Mouse (Mus musculus) left cerebral cortex, adult 2 months (tissue): ENCODE data around the gene A530032D15Rik. TPM values are rescaled to one million over a fixed set of nuclear protein-coding genes. Genes with fewer than 3 reads are reported as not detected.
"Not testable (repeated sequence)": the region's sequence is repeated elsewhere in the genome, so short reads cannot be mapped to it uniquely, and the experiment has no call there.

ENCODE experiments used
- DNase-seq, 2 experiments: peaks; one replicate each; pipeline ENCODE4 v3.0.0; 2021 to 2022; ENCODE audit warnings: low spot score in 2 of 2, mixed read lengths in 1 of 2; ENCODE audit errors: extremely low spot score in 1 of 2
- H3K27ac ChIP-seq: fragments of 200-600 bp; 2 replicates; pipeline ENCODE4 v1.8.1; 2022
- H3K4me3 ChIP-seq: fragments of 200-600 bp; 2 replicates; pipeline ENCODE4 v1.8.1; 2022
- CTCF ChIP-seq: fragments of 200-600 bp; IDR thresholded peaks from 2 replicates; pipeline ENCODE4 v1.8.1; 2022; ENCODE audit warnings: antibody characterized with exemption, mild to moderate bottlenecking, moderate library complexity
- intact Hi-C: fragments of 180-260 bp; cut with DNase I; formaldehyde crosslinking; loops from one replicate; pipeline ENCODE4 v1.15.1; 2025
- long read RNA-seq, 2 experiments: library from polyadenylated mRNA; stranded (forward); transcript quantifications; one replicate each; pipeline ENCODE4 v2.0.0; 2021; ENCODE audit warnings: borderline mapping rate in 2 of 2
- total RNA-seq, 2 experiments: library from RNA; stranded (reverse); gene quantifications; 2 replicates each; pipeline ENCODE4 v1.2.3; 2021

The A530032D15Rik gene
- not detected for total RNA-seq
- long read RNA-seq, experiment 1 = 0 reads
- long read RNA-seq, experiment 2 = 0 reads

DNA sequence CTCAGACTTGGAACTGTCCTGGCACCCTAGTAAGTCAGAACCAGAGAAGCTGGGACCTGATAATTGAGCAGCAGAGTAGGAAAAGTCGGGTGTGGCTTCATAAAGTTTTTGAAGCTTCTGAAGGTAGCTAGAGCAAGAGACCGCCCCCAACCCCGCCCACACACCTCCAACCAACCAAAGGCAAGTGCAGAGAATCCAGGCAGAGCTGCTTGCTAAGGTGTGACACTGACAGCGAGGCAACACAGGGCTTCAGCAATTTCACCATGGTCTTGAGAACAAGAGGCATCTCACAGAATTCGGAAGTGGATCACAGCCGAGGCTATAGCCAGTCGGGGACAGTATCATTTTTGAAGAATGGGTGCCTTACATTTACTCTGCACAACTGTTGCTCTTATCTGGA lies at the start of gene A530032D15Rik:
Gene A530032D15Rik, minus strand, starts transcription at position 101 of the 400 bp plus-strand sequence.
- H3K27ac ChIP-seq, DNase-seq, H3K4me3 ChIP-seq, intact Hi-C loops: not testable (repeated sequence)

DNA sequence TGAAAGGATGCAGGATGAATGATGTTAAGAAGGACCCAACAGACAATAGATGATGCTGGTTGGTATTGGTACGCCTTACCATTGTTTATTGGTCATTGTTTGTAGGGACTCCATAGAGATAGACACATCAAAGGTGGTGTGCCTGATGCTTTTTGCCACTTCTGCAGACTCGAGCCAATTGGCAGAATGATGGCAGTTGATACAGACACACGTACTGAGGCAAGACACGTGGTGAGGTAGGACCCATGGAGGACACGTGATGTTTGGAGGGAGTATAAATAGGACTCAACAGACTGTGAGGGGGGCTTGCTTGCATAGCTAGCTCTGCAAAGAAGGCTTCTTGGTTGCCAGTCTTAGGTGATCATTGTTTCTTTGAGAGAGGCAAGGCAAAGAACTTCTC lies 45.5 kb upstream of the A530032D15Rik start:
- DNase-seq, H3K27ac ChIP-seq, H3K4me3 ChIP-seq, intact Hi-C loops: not testable (repeated sequence)

DNA sequence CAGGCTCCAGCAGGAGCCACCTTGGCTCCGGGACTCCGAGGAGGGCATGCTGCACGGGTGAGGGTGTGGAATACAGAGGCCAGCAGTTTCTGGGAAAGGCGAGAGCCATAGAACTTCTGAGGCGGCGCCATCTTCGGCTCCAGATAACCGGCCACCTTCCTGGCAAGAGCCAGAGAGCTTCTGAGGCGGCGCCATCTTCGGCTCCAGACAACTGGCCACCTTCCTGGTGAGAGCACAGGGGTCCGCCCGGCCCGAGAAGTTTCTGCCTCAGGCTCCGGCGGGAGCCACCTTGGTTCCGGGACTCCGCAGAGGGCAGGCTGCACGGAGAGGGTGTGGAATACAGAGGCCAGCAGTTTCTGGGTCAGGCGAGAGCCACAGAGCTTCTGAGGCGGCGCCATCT lies 24.0 kb upstream of the A530032D15Rik start:
- H3K27ac ChIP-seq, DNase-seq, intact Hi-C loops: not testable (repeated sequence)

DNA sequence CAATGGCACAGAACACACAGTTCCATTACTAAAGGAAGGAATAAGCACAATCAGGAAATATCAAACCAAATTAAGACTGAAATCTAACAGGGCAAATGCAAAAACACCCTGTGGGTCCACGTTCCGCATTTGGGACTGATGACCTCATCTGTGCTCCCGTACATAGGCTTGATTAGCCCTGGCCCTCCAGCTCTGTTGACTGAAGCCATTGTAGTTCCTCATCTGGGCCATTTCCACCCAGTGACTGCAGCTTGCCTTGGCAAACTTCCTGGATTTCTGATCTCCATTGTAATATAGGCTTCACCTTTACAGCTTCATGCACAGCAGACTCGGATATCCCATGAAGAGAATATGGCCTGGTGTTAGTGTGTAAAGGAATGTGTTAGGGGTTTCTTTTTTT lies 12.2 kb upstream of the A530032D15Rik start:
- H3K4me3 ChIP-seq, intact Hi-C loops, DNase-seq: not testable (repeated sequence)

More for the DNA sequence above, 24.0 kb upstream of the A530032D15Rik start:
- not testable (repeated sequence) for H3K4me3 ChIP-seq

DNA sequence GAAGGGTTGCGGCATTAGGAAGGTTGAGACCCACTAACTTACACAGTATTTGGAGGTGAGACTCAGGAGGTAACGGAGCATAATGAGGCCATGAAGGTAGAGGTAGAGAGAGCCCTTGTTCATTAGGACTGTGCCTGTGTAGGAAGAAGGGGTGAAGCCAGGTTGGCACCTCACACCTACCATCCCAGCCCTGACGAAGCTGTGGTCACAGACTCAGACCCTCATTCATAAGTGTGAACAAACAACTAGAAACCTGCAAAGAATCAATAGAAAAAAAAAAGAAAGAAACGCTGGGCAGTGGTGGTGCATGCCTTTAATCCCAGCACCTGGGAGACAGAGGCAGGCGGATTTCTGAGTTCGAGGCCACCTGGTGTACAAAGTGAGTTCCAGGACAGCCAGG lies 8.7 kb upstream of the A530032D15Rik start:
- H3K4me3 ChIP-seq, intact Hi-C loops, H3K27ac ChIP-seq, DNase-seq: not testable (repeated sequence)

More for the DNA sequence above, 12.2 kb upstream of the A530032D15Rik start:
- H3K27ac ChIP-seq = not testable (repeated sequence)

DNA sequence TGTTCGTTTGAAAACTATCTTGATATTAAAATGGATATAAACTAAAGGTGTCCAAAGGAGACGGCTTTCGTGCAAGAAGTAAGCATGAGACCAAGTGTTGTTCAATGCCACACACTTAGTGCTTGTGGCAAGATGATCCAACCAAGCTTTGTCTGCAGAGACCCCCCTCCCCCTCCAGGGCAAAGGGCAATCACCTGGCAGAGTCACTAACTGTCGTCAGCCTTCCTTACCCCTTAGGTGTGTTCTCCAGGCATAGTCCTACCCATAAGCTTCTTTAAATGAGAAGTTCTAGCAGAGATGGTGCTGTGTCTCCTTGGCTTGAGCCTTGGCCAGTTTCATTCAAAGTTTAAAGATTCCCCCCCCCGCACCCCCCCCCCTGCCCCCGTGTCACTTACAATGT lies 7.9 kb upstream of the A530032D15Rik start:
- H3K27ac ChIP-seq, DNase-seq, H3K4me3 ChIP-seq, intact Hi-C loops: not testable (repeated sequence)

DNA sequence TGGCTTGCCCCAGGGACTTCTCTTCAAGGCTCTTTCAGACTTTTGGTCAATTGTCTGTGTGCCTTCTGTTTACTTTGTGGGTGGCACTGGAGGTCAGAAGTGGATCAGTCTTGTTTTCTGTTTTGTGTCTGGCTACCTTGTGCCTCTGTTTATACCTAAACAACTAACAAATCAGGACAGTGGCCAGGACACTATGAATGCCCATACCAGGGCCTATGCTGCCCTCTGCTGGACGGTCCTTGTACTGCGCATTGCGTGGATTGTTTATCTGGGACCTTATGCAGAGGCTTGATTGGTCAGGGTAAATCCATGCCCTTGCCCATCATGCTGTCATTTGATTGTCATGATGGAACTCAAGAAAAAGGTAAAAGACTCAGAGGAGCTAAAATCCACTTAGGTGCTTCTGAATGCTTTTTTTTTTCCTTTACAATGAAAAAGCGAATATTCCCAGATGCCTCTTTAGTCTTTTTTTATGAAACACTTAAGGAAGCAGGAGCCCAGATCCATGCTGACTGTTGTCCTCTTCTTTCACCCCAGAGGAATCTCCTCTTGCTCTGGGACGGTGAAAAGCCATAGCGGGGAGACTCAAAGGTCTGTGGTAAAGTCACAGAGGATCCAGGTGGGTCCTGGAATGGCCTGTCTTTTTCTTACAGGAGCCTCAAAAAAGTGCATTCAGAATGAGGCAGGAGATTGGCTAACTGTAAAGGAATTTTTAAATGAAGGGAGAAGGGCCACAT lies 5.2 kb upstream of the A530032D15Rik start:
- H3K4me3 ChIP-seq, H3K27ac ChIP-seq, intact Hi-C loops: not testable (repeated sequence)
- DNase-seq = peak in 1 of 2 experiments; percentile 58
- peak; percentile 51 for TF ChIP-seq CTCF

DNA sequence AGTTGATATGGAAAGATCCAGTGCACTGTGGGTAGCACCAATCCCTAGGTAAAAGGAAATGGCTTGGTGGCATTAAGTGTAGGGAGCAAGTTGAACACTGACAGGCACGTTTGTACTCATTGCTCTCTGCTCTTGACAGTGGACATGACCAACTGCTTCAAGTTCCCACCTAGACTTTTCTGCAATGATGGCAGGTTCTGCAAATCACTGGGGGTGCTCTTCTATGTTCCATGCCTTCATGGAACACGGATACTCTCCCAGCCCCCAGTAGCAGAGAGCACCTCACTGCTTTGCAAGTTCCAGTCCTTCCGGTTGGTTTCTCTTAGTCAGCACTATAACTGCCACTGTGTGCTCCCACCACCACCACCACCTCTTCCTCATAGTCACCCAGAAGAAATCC lies 4.4 kb upstream of the A530032D15Rik start:
- intact Hi-C loops, DNase-seq, H3K4me3 ChIP-seq, H3K27ac ChIP-seq: not testable (repeated sequence)

DNA sequence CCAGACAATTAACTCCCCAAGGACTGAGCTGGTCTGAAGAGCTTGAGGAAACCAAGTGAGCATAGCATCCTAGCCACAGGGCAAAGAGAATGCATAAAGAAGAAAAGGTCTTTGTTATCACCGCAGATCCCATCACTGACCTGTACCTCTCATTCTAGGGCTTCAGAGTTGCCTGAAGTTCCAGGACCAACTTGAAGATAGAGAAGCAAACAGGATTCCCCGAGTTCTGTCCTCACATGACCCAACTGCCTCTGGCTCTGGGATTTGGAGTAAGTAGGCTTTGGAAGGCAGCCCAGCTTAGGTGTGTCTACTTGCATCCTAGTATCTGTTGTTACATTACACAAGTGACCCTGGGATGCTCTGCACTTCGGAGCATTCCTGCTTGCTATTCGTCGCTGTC lies 3.2 kb upstream of the A530032D15Rik start:
- not testable (repeated sequence) for H3K4me3 ChIP-seq, DNase-seq

DNA sequence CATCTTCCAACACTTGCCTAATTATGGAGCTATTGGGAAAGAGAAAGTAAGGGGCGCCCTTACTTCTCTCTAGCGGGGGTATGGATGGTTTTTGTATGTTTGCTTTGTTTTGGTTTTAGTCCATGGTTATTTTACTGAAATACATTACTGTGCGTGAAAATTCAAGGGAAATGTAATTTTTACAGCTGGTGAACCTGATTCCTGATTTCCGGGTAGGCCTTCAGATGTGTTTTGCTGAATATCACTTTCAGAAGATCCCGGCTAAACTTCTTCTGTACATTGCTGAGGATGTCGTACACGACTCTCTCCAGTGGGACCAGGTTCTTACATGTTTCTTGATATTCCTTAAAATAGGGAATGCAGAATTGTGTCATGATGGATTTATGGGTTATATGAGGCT lies 2.6 kb upstream of the A530032D15Rik start:
- H3K4me3 ChIP-seq, H3K27ac ChIP-seq, intact Hi-C loops, DNase-seq: not testable (repeated sequence)

More for the DNA sequence above, 3.2 kb upstream of the A530032D15Rik start:
- intact Hi-C loops, H3K27ac ChIP-seq: not testable (repeated sequence)

DNA sequence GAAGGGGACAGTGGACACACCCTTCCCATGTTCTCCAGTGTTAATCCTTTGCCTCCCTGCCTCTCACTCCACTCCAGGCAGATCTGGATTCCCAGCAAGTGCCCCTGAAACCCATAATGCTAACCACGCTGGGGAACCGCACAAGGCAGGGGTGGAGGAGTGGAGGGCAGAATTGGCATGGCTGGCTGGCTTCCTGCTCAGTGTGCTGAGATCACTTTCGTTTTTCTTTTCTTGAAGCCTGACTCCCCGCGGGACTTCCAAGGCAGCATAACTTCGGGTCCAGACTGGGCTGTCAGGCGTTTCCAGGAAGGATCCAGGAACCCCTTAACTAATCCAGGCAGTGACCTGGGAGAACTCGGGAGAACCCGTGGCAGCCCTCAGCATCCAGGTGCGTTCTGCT lies 1.9 kb upstream of the A530032D15Rik start:
- DNase-seq, H3K4me3 ChIP-seq, intact Hi-C loops, H3K27ac ChIP-seq: not testable (repeated sequence)

DNA sequence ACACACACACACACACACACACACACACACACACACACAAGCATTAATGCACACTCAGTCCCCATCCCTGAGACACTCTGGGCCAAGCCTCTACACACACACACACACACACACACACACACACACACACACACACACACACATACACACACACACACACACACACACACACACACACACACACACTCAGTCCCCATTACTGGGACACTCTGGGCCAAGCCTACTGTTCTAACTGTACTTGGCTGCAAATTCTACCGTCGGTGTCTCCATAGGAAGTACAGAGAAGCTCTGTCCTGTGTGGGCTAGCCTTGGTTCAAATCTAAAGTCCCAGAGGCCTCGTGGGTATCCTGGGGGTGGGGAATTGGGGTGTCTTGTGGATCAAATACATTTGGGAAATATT lies 1.2 kb upstream of the A530032D15Rik start:
- intact Hi-C loops, H3K4me3 ChIP-seq, DNase-seq, H3K27ac ChIP-seq: not testable (repeated sequence)

DNA sequence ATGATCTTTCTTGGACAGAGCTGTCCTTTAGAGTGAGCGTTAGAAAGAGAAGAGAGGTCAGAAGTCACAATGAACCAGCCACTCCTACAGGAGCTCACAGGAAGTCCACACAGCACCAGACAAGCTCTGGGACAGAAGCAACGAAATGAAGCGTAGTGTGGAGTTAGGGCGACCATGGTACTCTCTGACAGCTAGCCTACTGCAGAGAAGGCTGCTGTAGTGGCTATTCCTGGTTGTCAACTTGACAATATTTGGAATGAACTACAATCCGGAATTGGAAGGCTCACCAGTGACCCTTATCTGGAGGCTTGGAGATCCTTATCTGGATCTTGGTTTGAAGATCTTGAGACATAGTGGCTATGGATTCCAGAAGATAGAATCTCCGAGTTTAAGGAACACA lies 3.6 kb downstream of the A530032D15Rik start:
- intact Hi-C loops, H3K27ac ChIP-seq, DNase-seq, H3K4me3 ChIP-seq: not testable (repeated sequence)

DNA sequence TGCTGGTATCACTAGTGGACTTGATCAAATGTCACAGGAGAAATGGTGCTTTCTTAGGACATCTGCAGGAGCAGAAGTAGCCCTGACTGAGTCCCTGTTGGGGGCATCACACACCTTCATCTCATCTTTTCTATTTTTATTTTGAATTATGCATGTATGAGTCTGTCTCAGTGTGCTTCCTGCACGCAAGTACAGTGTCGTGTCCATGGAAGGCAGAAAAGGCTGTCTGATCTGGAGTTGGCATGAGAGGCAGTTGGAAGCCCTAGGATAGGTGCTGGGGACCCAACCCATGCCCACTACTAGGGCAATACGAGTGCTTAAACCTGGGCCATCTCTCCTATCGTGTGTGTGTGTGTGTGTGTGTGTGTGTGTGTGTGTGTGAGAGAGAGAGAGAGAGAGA lies 4.3 kb downstream of the A530032D15Rik start:
- intact Hi-C loops, H3K4me3 ChIP-seq, DNase-seq, H3K27ac ChIP-seq: not testable (repeated sequence)

DNA sequence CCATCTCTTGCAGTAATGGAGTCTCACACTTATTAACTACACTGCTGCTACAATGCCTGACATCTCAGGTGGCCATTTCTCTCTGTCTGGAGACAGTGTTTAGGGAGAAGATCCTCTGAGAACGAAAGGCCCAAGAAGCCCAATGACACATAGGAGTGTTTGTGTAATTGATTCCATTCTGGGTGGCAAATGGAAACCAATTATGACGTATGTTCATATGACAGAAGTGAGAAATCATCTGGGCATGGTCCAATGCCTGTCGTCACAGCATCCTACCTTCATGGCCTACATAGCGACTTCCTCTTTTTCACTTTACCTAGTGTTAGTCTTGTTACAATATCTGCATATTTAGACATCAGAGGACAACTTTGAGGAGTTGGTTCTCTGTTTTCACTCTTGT lies 7.9 kb downstream of the A530032D15Rik start:
- DNase-seq, H3K4me3 ChIP-seq, H3K27ac ChIP-seq, intact Hi-C loops: not testable (repeated sequence)

DNA sequence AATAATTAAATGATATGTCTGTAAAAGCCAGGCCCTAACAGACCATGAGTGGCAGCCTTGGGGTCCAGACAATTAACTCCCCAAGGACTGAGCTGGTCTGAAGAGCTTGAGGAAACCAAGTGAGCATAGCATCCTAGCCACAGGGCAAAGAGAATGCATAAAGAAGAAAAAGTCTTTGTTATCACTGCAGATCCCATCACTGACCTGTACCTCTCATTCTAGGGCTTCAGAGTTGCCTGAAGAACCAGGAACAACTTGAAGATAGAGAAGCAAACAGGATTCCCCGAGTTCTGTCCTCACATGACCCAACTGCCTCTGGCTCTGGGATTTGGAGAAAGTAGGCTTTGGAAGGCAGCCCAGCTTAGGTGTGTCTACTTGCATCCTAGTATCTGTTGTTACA lies 9.8 kb downstream of the A530032D15Rik start, which contains the start of gene Gm10553:
Gene Gm10553, plus strand, starts transcription at position 301 of the 400 bp plus-strand sequence.
- intact Hi-C loops = not testable (repeated sequence)

DNA sequence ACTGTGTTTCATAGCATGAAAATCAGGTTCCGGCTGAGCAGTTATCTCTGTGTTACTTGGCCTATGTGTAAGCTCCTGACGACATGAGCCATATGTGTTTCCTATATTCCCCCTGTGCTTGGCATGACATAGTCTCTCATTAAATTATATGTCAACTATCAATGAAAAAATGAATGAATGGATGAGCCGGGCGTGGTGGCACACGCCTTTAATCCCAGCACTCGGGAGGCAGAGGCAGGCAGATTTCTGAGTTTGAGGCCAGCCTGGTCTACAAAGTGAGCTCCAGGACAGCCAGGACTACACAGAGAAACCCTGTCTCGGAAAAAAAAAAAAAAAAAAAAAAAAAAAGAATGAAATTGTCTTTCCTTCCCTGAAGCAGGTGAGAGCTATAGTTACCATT lies 10.6 kb downstream of the A530032D15Rik start:
- DNase-seq, intact Hi-C loops, H3K4me3 ChIP-seq, H3K27ac ChIP-seq: not testable (repeated sequence)

More for the DNA sequence above, 9.8 kb downstream of the A530032D15Rik start, which contains the start of gene Gm10553:
- DNase-seq, H3K27ac ChIP-seq, H3K4me3 ChIP-seq: not testable (repeated sequence)
